Mouse (Mus musculus) Patski (cell line): ENCODE data around the gene Hist1h3g. TPM values are rescaled to one million over a fixed set of nuclear protein-coding genes. Genes with fewer than 3 reads are reported as not detected.
A peak's percentile ranks its signal among the peaks of the same experiment; 100 is the strongest.
"Not testable (repeated sequence)": the region's sequence is repeated elsewhere in the genome, so short reads cannot be mapped to it uniquely, and the experiment has no call there.

ENCODE experiments used
- ATAC-seq: fragments of 100-300 bp; one replicate; pipeline ENCODE4 v1.8.0; 2021
- CTCF ChIA-PET: fragments of 350-600 bp; sonication (Branson Sonifier 250); formaldehyde crosslinking; loops from one replicate; lab custom pipeline; 2022; ENCODE audit warnings: inconsistent platforms; lab: Charles Lee
- POLR2A ChIA-PET: fragments of 350-600 bp; sonication (Branson Sonifier 250); formaldehyde crosslinking; loops from one replicate; lab custom pipeline; 2022; ENCODE audit warnings: antibody characterized with exemption, inconsistent platforms; lab: Charles Lee
- DNase-seq: peaks from one replicate; pipeline ENCODE4 v3.0.0-alpha.2; 2011; ENCODE audit warnings: low read depth, low spot score
- H3K27me3 ChIP-seq: fragments of 371-371 bp; one replicate; pipeline ENCODE4 v1.5.1; 2021
- CTCF ChIP-seq: fragments of 100-300 bp; IDR thresholded peaks from one replicate; pipeline ENCODE4 v1.5.1; 2021
- in situ Hi-C: fragments of 300-500 bp; cut with MboI; formaldehyde crosslinking; loops from 3 replicates; pipeline ENCODE4 v1.11.1; 2018; ENCODE audit warnings: low pct_unique_long_range_greater_than_20kb, mixed read lengths
- polyA plus RNA-seq: library from polyadenylated mRNA; unstranded; gene quantifications from one replicate; pipeline ENCODE4 v1.2.3, GENCODE M21; 2021

The Hist1h3g gene
- polyA plus RNA-seq, 1 experiment from 2014 or later, result 1.7 TPM

DNA sequence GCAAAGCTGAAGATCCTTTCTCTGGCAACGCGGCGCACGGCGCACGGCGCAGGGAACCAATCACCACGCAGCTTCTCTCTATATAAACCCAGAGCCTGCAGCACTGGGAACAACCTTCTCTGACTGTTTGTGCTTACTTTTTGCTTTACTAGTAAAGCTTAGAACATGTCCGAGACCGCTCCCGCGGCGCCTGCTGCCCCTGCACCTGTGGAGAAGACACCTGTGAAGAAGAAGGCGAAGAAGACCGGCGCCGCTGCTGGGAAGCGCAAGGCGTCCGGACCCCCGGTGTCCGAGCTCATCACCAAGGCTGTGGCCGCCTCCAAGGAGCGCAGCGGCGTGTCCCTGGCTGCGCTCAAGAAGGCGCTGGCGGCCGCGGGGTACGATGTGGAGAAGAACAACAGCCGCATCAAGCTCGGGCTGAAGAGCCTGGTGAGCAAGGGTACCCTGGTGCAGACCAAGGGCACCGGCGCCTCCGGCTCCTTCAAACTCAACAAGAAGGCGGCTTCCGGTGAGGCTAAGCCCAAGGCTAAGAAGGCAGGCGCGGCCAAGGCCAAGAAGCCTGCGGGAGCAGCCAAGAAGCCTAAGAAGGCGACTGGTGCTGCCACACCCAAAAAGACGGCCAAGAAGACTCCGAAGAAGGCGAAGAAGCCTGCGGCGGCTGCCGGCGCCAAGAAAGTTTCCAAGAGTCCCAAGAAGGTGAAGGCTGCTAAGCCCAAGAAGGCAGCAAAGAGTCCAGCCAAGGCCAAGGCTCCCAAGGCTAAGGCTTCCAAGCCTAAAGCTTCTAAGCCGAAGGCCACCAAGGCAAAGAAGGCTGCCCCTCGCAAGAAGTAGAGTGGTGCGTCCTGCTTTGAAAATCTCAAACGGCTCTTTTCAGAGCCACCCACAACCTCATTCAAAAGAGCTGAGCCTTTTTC is 20.0 kb downstream of the Hist1h3g start:
- H3K27me3 ChIP-seq, result no peaks in the 10 kb centered on the region
- no peak for TF ChIP-seq CTCF
- in situ Hi-C loops, result no loop called here
- DNase-seq (no peak), ATAC-seq (peak; percentile 71)
- ChIA-PET POLR2A (interaction anchor here (0.8 to 1.6 kb wide), 4 partner anchors 10 to 26 kb away, joined by 3 to 6 read pairs (median 4); partner anchors contain the start of genes Hist1h2ae and Hist1h4d), CTCF (interaction anchor here (0.7 to 1.8 kb wide), 4 partner anchors 10 to 196 kb away, joined by 3 to 6 read pairs (median 4); partner anchors contain the start of genes Hist1h1e, Hist1h2ab and Hist1h2af)

DNA sequence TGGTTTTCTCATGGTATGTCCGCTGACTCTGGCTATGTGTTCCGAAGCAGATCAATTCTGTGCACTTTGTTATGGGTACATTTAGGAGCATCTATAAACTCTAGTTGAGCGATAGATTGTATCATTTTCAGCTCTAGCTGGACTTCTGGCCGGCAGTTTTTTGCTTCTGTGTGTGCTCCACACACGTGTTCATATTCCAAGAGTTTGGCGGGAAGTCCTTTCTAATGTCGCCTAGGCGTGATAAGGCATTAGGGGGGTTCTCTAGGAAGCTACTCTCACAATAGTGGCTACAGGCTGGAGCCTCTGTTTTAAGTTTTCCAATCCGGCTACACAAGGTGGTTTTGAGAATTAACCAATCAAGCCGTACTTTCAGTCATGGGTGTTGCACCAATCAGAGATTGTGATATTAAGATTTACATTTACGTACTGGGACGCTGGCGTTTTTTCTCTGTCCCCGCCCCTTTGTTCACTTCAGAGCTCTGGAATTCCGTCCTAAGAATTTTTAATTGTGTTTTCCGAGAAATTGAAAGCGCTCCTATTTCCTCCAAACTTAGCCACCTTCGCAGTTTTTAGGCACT is 20.7 kb downstream of the Hist1h3g start:
- CTCF ChIA-PET, result interaction anchor here (1.3 to 1.4 kb wide), 2 partner anchors 27 to 66 kb away, joined by 3 to 5 read pairs; partner anchors contain the start of gene Hist1h1e
- no peaks in the 10 kb centered on the region for H3K27me3 ChIP-seq
- POLR2A ChIA-PET, result interaction anchor here (1.4 to 1.6 kb wide), 3 partner anchors 26 to 66 kb away, joined by 3 to 7 read pairs (median 6); partner anchors contain the start of gene Hist1h4d
- ATAC-seq (peak; percentile 42), DNase-seq (peak; percentile 89)
- TF ChIP-seq CTCF, result no peak
- in situ Hi-C loops, result no loop called here

GRCm38 (mm10) chr13:23556906-23557305 is 21.7 kb downstream of the Hist1h3g start:
- in situ Hi-C loops, result no loop called here
- POLR2A ChIA-PET, result interaction anchor here (1.4 kb wide), 2 partner anchors 27 to 65 kb away, joined by 3 to 7 read pairs; no protein-coding TSS in a partner anchor

GRCm38 (mm10) chr13:23560699-23561098 is 25.5 kb downstream of the Hist1h3g start:
- not testable (repeated sequence) for DNase-seq

More at GRCm38 (mm10) chr13:23556906-23557305, 21.7 kb downstream of the Hist1h3g start:
- DNase-seq, result no peak
- CTCF ChIA-PET, result interaction anchor here (1.4 kb wide), 1 partner anchor 26 kb away, joined by 3 read pairs; no protein-coding TSS in a partner anchor
- no peak for ATAC-seq
- H3K27me3 ChIP-seq, result no peaks in the 10 kb centered on the region
- no peak for TF ChIP-seq CTCF

DNA sequence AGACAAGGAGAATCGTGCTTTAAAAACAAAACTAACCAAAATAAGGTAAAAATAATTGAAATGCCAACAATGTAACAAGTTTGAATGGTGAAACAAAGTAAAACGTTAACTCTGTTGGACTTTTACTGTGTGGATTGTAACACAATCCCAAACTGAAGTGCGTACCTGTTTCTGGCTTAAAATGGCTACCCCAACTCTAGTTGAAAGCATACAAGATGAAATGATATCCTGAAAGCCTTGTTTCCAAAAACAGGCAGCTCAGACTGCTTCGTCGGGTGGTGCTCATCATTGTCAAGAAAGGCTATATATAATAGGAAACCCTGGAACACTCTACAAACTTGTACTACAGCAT is 26.3 kb downstream of the Hist1h3g start:
- DNase-seq, H3K27me3 ChIP-seq, CTCF ChIA-PET, ATAC-seq: not testable (repeated sequence)
- in situ Hi-C loops, result loop anchor here (10.0 kb wide), 1 partner anchor 133 kb away; the partner anchor contains the start of genes Hist1h1t and Hist1h4c
- POLR2A ChIA-PET, result interaction anchor here (1.3 kb wide), 1 partner anchor 23 kb away, joined by 3 read pairs; no protein-coding TSS in a partner anchor

More at GRCm38 (mm10) chr13:23560699-23561098, 25.5 kb downstream of the Hist1h3g start:
- H3K27me3 ChIP-seq, CTCF ChIA-PET, ATAC-seq: not testable (repeated sequence)
- in situ Hi-C loops, result loop anchor here (10.0 kb wide), 1 partner anchor 134 kb away; the partner anchor contains the start of genes Hist1h1t and Hist1h4c
- POLR2A ChIA-PET, result interaction anchor here (0.9 kb wide), 1 partner anchor 10 kb away, joined by 3 read pairs; no protein-coding TSS in a partner anchor

- peak; percentile 83 for ATAC-seq
- CTCF ChIA-PET, H3K27me3 ChIP-seq: not testable (repeated sequence)
- in situ Hi-C loops, result loop anchor here (10.0 kb wide), 1 partner anchor 133 kb away; the partner anchor contains the start of genes Hist1h1t and Hist1h4c
- peak; percentile 97 for DNase-seq
- POLR2A ChIA-PET, result interaction anchor here (1.3 kb wide), 1 partner anchor 22 kb away, joined by 3 read pairs; no protein-coding TSS in a partner anchor
Observed at GRCm38 (mm10) chr13:23561883-23562659, 26.8 kb downstream of the Hist1h3g start, which contains the start of gene Hist1h3e. Hist1h3e (minus strand) TSS chr13:23562369.

DNA sequence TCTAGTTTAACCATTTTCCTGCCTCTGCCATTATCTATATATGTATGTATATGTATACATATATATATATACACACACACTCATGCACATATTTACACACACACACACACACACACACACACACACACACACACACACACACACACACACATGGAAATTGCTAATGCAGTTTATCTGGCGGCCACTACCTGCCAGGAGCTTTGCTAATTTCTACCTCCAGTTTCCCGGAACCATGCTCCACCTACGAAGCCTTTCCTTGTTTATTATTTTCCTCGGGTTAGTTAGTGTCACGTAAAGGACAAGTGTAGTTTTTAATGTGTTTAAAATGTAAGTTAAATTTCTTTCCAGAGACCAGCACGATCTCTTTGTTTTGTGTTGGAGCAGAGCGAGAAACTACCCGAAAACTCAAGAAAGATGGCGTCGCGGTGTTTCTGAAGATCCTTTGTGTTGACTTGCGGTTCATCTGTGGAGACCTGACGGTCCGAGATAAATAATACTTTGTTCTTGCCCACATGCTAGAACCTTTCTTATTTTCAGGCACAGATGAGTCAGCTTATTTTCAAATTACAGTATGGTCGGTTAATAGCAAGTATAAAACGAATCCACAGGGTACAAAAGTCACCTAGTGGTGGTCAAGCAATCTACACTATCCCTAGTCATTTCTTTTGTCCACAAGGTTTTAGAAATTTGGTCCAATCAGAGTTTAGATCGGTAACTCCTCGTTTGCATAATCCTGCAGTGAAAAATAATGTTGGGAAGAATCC is 27.7 kb downstream of the Hist1h3g start:
- H3K27me3 ChIP-seq, result no peaks in the 10 kb centered on the region
- POLR2A ChIA-PET, result interaction anchor here (0.6 to 1.3 kb wide), 3 partner anchors 12 to 177 kb away, joined by 3 read pairs; no protein-coding TSS in a partner anchor
- peak; percentile 56 for TF ChIP-seq CTCF
- in situ Hi-C loops, result loop anchor here (10.0 kb wide), 1 partner anchor 132 kb away; the partner anchor contains the start of genes Hist1h1t and Hist1h4c
- CTCF ChIA-PET, result no interaction called here
- no peak for DNase-seq
- peak; percentile 54 for ATAC-seq

- ChIA-PET CTCF (no interaction called here), POLR2A (interaction anchor here (0.5 to 1.0 kb wide), 2 partner anchors 9 to 23 kb away, joined by 3 to 4 read pairs; no protein-coding TSS in a partner anchor)
- in situ Hi-C loops, result loop anchor here (10.0 kb wide), 1 partner anchor 130 kb away; the partner anchor contains the start of genes Hist1h1t and Hist1h4c
Observed at GRCm38 (mm10) chr13:23564482-23564881, 29.3 kb downstream of the Hist1h3g start.

DNA sequence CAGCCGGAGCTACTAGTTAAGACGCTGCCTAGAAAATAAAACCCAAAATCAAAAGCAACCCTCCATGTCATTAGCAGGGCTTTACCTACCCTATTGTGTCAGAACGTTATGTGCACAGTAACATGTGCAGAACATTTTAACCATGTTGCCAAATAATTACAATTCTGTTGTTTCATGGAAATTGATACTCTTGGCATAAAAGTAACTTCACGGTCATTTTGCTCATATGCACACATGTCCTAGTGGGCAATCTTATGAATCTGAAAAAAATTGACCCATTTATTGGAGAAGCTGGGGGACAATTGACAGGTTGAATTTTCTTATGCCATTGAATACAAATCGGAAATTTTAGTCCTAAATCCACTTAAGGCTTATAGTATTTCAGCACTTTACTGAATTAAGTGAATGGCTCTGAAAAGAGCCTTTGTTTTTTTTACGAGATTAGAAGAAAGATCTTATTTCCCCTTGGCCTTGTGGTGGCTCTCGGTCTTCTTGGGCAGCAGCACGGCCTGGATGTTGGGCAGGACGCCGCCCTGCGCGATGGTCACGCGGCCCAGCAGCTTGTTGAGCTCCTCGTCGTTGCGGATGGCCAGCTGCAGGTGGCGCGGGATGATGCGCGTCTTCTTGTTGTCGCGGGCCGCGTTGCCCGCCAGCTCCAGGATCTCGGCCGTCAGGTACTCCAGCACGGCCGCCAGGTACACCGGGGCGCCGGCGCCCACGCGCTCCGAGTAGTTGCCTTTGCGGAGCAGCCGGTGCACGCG is 35.2 kb downstream of the Hist1h3g start:
- H3K27me3 ChIP-seq, DNase-seq, in situ Hi-C loops, ATAC-seq, CTCF ChIA-PET: not testable (repeated sequence)
- POLR2A ChIA-PET, result interaction anchor here (0.9 to 1.9 kb wide), 4 partner anchors 10 to 127 kb away, joined by 3 to 5 read pairs (median 4); partner anchors contain the start of genes Hist1h4c and Hist1h4d

More at GRCm38 (mm10) chr13:23564482-23564881, 29.3 kb downstream of the Hist1h3g start:
- TF ChIP-seq CTCF, result no peak
- no peaks in the 10 kb centered on the region for H3K27me3 ChIP-seq
- DNase-seq, result no peak
- ATAC-seq, result no peak
